Mouse (Mus musculus) heart, adult 9 months (tissue): ENCODE results near the gene Gm14548.
"Not testable (repeated sequence)": the region's sequence is repeated elsewhere in the genome, so short reads cannot be mapped to it uniquely, and the experiment has no call there.

ENCODE experiments used
- DNase-seq, 2 experiments: peaks; one replicate each; pipeline ENCODE4 v3.0.0; 2022; ENCODE audit warnings: low spot score in 2 of 2

Gm14548 gene

DNA sequence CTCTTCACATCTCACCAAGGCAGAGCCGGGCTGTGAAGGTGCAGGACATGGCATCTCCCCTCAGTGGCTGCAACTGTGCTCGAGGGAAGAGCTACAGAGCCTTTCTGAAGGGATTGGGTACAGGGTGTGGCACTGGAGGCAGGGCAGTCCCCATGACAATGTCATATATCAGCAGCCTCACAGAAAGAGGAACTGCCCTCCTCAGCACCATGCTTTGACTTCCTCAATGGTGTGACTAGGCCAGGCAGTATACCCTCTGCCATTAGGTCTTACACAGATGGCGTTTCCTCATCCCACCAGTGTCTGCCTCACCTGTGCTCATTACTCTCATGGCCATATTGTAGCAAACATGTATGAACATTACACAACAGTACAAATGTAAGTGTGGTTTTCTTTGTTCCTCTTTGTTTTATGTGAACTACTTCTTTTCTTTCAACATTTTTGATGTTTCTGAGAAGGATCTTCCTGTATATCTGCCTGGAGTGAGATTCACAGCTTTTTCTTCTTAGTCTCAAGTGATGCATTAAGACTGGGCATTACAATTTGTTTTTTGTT is at the start of gene Gm14548:
Gene Gm14548, minus strand, starts transcription at position 85 of the 555 bp plus-strand sequence.
- peak in 1 of 2 experiments; percentile 37 for DNase-seq

DNA sequence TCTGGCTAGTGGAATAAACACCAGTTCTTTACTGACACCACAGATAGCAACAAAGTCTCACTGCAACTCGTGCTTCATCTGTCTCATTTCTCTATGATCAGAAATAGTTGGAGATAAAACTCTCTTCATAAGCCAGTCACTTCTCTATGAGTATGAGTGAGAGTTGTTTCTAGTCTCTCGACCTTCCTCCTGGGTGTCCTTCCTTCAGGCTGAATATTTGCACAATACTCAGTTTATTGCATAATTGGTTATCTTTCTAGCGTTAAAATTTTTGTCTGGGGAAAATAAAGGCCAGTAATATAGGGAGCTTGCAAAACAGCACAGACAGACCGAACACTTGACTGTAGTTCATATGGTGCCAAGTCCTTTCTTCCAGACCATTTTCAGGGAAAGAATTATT is 48.2 kb upstream of the Gm14548 start:
- no peak for DNase-seq

DNA sequence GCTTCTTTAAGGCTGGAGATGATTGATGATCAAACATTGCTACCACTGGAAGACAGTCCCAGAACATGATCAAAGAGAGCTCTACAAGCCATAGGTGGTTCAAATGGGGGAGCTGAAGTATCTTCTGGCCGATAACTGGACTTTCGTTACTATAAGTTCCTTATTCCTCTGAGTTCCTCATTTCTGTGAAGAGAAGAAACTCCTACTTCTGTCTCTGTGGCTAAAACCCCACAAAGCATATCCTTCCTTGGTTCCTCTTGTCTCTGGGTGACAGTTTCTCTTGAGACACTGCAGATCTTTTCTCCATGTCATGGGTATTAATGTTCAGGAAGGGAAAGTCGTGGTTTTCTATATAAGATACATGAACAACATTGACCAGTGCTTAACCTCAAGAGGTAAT is 43.0 kb upstream of the Gm14548 start:
- DNase-seq, result peak in 1 of 2 experiments; percentile 23

DNA sequence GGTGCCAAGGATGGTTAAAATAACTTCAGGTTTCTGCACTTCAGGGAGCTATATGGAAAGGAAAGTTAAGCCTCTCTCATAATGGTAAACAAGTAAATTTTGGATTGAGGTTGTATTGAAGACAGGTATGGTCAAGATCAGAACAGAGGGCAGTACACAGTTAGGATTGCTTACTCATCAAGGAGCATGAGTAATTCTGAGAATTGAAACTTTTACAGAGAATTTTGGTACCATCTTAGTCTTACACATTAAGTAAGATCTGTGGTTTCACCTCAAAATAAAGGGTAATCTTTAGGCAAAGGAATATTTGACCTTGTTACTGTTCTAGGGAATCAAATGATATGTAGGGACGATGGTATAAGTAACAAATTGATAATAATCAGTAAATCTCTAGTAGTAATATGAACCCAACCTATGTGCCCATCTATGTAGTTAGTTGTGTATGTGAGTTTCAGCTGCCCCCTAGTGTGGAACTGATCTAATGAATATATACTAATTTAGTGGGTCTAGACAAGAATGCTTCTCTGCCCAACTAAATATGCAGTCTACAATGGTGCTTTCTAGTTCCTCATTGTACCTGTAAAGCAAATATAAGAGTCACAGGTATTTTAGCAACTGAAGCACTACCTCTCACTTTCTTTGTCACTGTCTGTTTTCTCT is 42.1 kb upstream of the Gm14548 start:
- DNase-seq, result no peak

DNA sequence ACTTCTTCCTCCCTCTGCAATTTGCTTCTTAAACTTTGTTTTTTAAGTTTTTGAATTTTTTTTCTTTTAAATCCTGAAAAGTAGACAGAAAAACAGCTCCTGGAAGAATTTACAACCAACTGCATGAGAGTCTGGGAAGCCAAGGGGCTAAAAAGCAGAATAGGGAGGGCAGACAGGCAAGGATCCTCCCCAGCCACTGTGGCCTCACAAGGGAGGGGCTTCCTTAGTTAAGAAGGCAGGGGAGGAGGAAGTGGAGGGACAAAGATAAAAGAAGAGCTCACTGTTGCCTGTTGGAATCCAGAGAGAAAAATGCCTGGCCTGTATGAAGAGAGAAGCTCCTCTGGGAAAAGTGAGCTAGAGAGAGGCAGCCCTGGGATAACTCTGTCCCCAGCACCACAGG is 37.6 kb upstream of the Gm14548 start:
- DNase-seq, result not testable (repeated sequence)

DNA sequence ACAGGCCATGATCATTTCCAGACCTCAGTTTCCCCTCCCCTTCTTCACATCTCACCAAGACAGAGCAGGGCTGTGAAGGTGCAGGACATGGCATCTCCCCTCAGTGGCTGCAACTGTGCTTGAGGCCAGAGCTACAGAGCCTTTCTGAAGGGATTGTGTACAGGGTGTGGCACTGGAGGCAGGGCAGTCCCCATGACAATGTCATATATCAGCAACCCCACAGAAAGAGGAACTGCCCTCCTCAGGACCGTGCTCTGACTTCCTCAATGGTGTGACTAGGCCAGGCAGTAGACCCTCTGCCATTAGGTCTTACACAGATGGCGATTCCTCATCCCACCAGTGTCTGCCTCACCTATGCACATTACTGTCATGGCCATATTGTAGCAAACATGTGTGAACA is 17.5 kb upstream of the Gm14548 start, which contains the start of gene Lilra6:
Gene Lilra6, minus strand, starts transcription at position 117 of the 400 bp plus-strand sequence.
- DNase-seq, result peak in 1 of 2 experiments; percentile 13

DNA sequence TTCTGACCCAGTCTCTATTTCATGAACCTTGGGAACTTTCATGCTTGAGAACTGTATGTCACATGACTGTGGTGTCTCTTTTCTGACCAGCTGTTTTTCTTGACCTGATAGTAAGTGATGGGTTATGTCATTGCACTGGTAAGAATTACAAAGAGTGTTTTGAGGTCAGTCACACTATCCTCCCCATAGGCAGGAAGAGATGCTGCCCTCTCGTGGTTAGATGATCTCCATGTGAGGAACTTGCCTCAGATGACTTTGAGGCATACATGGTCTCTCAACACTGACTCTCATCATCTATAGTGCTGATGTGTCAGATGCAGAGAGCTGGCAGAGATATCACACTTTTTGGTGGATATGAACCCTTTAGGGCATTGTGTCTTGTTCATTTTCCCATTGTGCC is 5.8 kb upstream of the Gm14548 start:
- no peak for DNase-seq

DNA sequence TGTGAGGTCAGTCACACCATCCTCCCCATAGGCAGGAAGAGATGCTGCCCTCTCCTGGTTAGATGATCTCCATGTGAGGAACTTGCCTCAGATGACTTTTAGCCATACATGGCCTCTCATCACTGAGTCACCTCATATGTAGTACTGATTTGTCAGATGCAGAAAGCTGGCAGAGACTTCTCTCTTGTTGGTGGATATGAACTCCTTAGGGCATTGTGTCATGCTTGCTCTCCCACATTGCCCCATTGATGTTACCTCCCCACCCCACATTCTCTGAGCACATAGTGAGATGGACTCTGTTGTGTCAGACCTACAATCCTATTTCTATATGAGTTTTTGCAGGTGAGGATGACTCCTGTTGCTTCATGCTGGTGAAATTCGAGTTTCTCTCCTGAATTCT is 22.9 kb downstream of the Gm14548 start:
- not testable (repeated sequence) for DNase-seq

DNA sequence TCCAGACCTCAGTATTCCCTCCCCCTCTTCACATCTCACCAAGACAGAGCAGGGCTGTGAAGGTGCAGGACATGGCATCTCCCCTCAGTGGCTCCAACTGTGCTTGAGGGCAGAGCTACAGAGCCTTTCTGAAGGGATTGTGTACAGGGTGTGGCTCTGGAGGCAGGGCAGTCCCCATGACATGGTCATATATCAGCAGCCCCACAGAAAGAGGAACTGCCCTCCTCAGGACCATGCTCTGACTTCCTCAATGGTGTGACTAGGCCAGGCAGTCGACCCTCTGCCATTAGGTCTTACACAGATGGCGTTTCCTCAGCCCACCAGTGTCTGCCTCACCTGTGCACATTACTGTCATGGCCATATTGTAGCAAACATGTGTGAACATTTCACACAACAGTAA is 53.0 kb downstream of the Gm14548 start, which contains the start of gene Pira2:
Gene Pira2, minus strand, starts transcription at position 101 of the 400 bp plus-strand sequence.
- DNase-seq, result not testable (repeated sequence)

DNA sequence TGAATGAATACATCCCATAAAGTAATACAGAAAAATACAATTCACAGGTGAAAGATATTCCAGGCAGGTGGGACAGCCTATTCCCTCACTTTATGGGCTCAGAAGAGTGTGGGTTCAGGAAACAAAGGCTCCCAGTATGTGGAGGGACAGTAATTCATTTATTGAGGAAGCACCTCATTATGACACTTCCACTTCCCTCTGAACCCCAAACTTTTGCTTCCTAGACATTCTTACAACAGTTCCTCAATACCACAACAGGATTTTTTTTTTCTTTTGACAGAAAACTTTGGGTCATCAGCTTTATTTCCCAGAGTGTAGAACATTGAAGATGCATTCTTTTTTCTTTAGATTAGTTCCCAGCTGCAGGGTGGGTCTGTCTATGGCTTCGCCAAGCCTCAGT is 60.1 kb downstream of the Gm14548 start:
- not testable (repeated sequence) for DNase-seq
